Mouse (Mus musculus) kidney, adult 8-10 months (tissue): ENCODE measurements around the gene Litaf.
"Not testable (repeated sequence)": the region's sequence is repeated elsewhere in the genome, so short reads cannot be mapped to it uniquely, and the experiment has no call there.

ENCODE experiments used
- DNase-seq, 2 experiments: peaks; one replicate each; pipeline ENCODE4 v3.0.0; 2022

Litaf gene

DNA sequence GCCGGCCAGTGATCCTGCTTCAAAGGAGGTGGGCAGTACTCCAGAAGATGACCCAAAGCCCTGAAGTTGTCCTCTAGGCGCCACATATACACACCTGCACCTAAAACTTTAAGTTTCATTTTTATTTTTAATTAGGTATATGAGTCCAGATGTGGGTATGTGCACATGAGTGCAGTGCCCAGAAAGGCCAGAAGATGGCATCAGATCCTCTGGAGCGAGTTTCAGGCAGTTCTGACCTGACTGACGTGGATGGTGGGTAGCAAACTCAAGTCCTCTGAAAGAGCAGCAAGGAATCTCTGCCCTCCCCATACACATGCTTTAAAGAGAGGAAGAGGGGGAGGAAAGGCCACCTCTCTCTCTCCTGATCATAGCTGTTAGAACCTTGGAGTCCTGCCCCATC lies 76.1 kb downstream of the Litaf start:
- DNase-seq: peak; percentile 19 to 45

DNA sequence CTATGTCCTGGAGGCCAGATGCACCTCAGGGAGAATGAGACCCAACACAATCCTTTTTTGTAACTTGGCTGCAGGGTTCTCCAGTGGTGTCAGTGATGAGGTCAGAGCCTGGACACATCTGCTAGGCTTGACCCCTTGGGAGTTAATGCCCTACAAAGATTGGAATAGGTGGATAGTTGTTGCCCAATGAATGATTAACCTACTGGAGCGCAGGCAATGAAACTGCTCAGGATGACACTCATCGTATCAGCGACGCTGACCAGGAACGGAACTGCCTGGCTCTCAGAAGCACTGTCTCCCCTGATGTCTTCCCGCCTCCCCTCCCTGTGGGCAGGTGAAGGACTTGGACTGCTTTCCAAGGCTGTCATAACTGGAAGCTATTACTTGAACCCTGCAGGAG lies 76.6 kb downstream of the Litaf start:
- DNase-seq: peak; percentile 27 to 28

DNA sequence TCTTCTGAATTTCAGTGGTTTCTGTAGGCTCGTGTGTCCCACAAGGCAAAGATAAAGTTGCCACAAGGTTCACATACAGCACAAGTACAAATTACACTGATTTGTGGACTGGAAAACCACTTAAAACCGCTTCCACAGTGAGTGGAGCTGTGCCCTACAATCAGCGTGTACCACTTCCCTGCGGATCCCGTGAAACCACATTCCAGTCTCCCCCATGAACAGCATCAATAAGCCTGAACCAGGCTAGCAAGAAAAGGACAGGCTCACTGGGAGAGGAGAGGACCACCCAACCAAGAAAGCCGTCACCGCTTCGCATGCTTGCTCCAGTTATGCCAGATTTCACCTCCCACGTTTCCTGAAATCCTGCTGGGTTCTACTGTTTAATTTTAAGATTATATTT lies 77.7 kb downstream of the Litaf start:
- DNase-seq: peak in 1 of 2 experiments; percentile 30

DNA sequence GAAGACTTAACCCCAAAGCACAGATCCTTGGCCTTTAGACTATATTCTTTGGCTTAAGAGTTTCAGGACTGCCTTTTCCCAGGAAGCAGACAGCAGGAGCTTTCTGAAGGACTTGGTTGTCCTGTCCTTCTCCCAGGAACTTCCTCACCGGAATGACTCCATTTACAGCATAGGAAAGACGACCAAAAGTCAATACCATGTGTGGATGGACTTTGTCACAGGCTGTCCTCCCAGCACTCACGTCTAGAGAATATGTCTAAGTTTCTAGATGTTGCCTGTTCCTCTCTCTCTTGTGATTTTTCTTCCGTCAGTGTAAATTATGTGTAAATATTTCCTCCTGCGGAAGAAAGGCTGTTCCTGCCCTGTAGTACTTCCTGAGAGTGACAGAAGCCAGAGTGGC lies 81.4 kb downstream of the Litaf start:
- DNase-seq: no peak

DNA sequence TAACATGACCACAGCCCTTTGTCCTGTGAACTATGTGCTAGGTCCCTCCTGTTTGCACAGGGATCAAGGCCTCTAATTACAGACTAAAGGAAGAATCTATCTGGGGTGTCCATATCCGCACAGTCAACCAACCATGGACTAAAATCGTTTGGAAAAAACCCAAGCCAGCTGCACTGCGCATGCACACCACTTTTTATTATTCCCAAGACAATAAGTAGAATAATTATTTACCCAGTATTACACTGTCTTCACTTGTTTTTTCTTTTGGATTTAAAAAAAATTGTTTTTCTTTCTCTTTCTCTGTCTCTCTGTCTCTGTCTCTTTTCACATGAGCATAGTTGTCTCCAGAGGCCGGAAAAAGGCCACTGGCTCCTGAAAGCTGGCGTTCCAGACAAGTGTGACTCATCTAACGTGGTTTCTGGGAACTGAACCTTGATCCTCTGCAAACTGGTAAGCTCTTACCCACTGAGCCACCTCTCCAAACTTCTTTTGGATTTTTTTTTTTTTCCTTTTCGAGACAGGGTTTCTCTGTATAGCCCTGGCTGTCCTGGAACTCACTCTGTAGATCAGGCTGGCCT lies 84.4 kb downstream of the Litaf start:
- DNase-seq: no peak

DNA sequence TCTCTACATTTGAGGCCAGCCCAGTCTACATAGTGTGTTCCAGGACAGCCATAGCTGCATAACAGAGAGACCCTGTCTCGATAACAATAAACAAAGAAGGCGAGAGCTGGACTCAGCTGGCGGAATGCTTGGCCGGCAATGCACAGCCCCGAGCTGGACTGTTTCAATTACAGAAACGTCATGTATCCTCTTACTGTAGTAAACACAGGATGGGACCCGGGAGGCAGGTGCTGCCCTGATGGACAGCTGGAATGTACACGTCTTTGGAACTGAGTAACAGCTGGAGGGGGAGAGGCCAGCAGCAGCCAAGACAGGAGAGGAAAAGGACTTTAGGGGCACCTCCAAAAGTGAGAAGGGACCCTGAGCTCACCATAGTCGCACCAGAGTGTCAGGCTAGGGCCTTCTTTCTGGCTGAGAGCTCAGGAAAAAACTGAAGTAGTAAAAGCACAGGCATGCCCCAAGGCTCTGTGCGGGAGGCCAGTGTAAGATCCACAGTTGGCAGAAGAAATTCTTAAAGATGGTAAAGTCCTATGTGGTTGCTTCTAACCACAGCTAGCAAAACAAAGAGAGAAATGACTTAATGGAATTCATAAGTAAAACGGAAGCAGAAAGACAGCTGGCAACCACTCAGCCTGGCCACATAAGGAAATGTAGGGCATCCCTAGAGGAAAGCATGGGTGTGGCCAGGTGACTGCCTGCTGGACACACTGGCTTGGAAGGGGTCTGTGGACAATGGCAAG lies 86.7 kb downstream of the Litaf start:
- no peak for DNase-seq

DNA sequence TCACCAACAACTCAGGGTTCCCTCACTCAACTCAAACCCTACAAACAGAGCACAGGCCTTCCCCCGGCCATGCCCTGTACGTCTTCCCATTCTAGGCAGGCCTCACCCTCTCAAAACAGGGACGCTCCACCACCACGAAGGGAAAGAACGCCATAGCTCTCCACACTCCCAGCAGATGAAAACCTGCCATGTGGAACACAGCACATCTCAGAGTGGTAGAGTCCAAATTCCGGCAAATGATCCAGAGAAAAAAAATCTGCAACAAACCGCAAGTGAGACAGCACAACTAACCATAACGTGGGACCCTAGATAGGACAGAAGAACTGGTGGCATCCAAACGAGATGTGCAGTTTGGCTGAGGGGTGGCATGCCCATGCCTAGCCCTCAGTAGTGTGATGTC lies 88.1 kb downstream of the Litaf start:
- DNase-seq: peak in 1 of 2 experiments; percentile 23

DNA sequence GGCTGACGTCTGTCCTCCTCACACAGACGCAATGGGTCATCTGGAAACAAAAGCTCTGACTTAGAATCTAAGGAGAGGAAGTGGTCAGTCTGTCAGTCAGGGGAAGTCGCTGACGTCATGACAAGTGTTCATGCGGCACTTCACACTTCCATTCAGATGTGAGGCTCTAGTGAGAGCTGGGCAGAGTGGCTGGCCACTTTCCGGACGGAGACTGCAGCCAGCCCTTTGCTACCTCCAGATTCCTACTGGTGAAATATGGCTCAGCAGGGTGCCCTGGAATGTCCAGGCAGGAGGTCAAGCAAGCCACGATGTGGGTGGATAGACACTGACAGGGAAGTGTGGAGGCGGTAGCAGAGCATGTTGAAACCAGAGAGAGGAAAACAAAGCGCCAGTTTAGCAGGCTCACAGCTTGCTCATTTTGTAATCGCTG lies 89.7 kb downstream of the Litaf start:
- peak; percentile 34 to 44 for DNase-seq

DNA sequence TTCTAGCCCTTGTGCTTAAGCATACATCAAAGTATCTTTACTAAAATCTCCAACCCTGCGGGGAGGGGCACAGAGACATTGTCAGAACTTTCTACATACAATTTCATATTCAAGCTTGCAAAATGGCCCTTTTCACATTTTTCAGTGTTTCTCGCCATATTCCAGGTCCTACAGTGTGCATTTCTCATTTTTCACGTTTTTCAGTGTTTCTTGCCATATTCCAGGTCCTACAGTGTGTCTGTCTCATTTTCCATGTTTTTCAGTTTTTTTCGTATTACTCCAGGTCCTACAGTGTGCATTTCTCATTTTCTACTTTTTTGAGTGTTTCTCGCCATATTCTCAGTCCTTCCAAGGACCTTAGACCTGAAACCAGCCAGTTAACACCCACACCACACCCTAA lies 91.0 kb downstream of the Litaf start:
- DNase-seq: no peak

DNA sequence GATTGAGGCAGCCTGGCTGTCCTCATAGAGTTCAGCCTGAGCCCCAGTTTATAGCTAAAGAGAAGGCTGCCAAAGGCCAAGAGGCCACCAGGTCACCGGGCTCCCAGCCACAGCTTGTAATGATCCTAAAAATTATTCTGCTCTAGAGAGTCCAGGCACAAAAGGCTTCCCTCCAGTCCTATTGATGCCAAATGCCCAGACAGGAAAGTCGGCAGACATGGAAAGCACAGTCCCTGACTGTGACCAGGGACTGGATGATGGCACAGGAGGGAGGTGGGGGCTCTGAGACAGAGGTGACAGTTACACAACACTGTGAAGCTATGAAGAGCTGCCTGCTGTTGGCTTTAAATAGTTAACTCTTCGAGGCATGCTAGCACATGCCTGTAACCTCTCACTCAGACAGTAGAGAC lies 91.9 kb downstream of the Litaf start:
- peak; percentile 75 to 82 for DNase-seq

DNA sequence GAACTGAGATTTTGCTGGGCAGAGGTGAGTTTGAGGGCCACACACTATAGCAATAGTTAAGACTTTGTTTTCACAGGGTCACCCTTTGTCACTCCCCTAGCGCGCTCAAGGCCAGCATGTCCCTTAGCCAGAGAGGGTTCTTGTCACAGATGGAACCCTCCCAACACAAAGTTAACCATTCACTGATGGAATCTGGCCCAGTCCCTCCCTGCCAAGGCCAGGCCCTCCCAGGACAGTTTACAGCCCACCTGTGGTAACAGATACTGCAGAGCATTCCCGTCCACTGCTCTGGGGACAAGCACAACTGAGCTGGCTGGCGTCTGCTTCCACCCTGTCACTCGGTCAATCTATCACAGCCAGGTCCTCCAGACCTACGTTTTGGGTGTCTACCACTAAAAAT lies 93.7 kb downstream of the Litaf start:
- peak; percentile 63 to 67 for DNase-seq

DNA sequence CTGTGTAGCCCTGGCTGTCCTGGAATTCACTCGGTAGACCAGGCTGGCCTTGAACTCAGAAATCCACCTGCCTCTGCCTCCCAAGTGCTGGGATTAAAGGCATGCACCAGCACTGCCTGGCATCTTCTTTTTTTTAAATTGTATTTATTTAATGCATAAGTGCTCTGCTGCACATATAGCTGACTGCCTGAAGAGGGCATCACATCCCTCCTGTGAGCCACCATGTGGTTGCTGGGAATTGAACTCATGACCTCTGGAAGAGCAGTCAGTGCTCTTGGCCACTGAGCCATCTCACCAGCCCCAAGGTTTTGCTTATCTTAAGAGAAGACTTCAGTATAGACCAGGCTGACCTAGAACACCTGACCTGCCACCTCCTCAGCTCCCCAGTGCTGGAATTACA lies 96.0 kb downstream of the Litaf start:
- not testable (repeated sequence) for DNase-seq

DNA sequence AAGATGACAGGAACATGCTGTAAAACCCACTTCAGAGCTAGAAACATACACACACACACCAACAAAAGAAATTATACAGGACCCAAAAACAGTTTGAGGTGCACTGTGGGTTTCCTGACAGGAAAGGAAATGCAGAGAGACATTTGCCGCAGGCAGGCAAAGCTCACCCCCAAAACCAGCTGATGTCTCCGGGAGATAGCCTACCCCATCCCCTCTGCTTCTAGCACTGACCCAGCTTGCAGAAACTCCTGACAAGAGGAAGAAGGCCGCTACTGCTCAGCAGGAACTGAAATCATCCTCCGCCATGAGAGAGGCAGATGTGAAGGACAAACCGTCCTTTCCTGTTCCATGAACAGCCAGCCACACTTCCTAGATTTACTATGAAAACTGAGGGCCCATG lies 96.6 kb downstream of the Litaf start:
- DNase-seq: no peak

DNA sequence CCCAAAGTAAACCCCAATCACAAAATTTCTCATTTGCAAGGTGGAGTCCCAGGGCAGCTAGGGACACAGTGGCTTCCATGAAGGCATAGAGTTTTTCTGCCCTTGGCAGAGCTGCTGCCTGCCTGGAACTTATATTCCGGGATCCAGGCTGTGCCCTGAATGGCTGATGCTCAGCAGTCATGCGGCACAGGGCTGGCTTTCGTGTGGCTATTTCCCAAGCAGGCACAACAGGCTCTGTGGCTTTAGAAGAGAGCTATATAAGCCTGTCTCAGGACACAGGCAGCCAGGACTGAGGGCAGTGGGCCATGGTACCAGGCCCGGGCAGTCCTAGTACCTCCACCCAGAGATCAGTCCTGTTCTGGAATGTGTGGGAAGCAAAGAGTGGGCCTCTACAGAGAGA lies 97.7 kb downstream of the Litaf start:
- peak; percentile 41 to 65 for DNase-seq

DNA sequence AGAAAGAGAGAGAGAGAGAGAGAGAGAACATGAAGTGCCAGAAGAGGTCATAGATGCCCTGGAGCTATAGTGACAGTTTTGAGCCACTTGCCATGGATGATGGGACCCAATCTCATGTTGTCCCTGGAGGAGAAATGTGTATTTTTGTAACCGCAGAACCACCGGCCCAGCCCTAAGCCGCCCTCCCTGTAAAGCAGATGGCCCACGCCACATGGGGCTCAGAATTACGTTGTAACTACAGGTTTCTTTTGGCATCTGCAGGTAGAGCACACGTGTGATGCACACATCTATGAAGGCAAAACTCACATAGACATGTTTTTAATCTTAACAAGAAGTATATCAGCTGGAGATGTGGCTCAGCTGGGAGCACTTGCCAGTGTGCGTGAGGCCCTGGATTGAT lies 98.2 kb downstream of the Litaf start:
- no peak for DNase-seq

DNA sequence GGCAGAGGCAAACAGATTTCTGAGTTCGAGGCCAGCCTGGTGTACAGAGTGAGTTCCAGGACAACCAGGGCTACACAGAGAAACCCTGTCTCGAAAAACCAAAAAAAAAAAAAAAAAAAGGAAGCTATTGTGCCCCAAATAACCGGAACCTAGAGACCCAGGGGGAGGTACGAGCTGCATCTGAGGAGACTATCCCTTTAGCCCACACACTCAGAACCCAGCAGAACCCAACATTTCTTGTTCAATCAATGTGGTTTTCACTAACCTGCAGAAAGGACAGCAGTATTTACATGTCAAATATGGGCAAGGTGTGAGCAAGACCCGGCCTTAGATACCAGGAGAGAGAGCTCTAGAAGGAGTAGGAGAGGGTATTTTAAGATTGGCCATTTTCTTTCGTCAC lies 98.9 kb downstream of the Litaf start:
- DNase-seq: no peak

DNA sequence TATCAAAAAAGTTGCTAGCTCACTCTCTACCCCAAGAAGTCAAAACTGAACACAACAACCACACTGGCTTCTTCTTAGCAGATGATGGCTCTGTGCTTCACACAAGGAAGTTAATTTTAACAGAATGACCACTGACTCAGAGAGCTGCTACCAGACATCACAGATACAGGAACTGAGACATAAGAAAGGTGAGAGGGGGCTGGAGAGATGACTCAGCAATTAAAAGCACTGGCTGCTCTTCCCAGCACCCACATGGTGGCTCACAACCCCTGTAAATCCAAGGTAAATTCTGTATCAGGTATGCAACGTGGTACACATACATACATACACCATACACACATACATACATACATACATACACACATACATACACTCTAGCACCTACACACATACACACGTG lies 100.9 kb downstream of the Litaf start:
- no peak for DNase-seq

DNA sequence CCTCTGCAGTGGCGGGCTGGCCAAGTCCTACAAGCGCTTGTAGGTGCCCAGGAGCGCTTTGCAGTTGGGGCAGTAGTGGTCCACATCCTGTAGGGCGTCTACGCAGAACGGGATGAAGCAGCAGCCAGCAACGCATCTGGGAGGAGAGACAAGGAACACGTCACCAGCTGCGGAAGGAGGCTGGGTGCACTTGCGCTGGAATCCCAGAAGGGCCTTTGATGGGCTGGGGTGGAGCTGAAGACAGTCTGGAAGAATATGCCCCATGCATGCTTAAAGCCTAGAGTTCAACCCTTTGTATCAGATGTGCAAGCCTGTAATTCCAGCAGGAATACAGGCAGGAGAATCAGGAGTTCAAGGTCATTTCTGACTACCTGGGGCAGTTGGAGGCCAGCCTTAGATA lies 105.0 kb downstream of the Litaf start:
- DNase-seq: no peak

DNA sequence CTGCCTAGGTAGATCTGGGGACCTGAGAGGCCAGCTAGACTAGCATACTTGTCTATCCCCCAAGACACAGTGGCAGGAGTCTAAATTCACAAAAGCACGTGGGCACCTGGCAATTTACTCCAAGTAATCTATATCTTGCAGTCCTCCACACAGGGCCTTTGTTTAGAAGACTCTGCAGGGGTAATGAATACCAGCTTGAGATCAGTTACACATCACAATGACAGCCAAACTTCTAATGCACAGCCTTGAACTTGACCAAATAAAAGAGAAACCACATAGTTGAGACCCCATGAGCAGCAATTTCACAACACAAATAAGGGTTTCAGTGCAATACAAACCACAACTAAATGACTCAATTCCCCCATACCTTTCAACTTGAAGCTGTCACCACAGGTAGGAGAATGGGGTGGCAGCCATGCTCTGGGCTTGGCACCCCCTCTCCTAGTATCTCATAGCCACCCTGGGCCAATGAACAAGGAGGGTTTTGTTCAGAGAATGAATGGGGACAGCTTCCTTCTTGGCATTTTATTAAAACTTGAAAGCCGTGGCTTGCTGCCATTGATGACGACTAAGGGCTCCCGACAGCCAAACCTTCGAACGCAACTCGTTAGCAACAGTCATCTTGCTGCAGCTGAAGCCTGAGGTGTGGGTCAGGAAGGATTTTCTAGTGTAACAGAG lies 107.1 kb downstream of the Litaf start:
- DNase-seq: no peak

DNA sequence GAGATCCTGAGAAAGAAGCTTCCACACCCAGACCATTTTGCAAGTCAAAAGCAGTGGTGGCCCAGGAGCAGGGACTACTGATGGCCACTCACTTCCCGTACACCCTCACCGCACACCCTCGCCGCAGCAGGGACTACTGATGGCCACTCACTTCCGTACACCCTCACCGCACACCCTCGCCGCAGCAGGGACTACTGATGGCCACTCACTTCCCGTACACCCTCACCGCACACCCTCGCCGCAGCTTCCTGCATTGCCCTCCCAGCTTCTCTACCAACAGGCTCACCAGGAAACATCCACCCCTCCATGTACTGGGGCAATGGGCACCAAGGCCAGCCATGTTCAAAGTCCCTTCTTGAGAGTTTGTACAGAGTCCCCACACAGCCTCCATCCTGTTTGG lies 107.7 kb downstream of the Litaf start:
- DNase-seq: not testable (repeated sequence)

DNA sequence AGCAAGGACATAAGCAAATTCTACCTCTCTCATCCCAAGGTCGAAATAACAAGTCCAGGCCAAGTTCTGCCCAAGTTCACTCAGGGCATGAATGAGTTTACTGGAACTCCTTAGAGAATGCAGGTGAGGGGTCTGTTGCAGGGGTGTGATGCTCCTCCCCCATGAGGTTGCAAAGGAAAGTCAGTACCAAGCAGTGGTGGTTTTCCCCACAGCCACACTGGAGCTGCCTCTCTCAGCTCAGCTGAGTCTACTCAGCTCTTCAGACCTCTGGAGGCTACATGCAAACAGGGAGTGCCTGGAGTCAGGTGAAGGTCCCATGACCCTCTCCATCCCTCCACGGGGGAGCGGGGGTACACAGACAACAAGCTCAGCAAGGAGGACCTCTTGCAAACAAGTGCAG lies 108.2 kb downstream of the Litaf start:
- no peak for DNase-seq

DNA sequence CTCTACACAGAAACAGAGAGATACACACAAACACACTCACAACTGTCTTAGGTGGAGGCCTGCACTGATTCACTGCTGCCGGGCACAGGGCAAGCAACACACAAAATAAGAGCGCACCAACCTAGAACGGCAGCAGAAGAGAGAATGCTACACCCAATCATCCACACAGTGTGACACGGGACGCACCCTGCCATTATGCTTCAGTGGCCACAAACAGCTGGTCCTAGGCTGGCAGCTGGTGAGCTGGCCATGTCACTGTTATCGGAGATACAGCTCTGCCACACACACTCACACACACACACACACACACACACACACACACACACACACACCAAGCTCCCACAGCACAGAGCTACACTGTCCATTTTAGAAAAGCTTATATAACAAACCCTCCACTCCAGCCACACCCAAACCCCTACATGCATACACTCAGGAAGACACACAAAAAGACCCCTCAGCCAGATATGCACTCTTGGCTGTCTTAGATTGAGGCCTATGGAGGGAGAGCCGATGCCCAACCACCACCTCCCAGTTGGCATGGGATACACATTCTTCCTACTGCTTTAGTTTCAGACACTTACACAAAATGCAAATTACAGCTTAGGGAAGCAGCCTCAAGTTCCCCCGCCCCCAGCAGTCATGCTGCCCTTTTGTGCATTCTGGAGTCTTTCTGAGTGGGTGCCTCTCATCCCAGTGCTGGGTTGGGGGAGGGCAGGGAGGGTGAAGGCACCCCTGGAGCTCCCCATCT lies 108.8 kb downstream of the Litaf start:
- DNase-seq: no peak

DNA sequence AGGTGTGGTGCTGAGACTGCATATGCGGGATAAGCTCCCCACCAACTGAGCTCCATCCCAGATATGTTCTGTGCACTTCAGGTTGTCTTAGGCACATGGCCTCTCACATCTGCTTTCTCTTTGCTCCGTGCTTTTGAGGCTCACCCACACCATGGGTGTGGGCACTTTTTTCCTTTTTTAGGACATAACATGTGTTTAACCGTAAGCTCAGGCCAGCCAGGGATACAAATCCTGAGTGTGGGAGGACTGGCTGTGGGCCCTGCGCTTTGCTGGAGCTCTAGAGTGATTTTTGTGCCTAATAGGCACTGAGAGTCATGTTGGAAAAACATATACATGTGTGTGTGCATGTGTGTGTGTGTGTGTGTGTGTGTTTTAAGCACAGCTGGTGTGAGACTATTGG lies 110.9 kb downstream of the Litaf start:
- DNase-seq: no peak

DNA sequence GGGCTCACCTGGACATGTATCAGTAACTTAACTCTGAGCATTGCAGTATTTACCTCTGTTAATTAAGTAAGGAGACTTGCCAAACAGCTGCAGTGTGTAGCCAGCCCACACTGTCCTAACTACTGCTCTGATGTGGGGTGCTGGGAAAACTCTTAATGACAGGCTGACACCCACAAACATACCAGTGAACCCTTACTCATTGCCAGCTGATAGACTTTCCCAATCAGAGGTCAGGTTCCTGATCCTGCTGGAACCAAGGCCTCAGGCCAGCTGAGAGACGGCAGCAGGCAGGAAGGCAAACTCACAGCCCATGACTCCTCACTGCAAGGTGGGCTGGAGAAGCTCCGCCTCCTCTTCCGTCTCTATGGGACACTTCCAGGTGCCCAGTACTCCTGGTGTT lies 113.1 kb downstream of the Litaf start:
- DNase-seq: no peak
